Mouse (Mus musculus): ENCODE measurements around the gene Rps8.

DNA sequence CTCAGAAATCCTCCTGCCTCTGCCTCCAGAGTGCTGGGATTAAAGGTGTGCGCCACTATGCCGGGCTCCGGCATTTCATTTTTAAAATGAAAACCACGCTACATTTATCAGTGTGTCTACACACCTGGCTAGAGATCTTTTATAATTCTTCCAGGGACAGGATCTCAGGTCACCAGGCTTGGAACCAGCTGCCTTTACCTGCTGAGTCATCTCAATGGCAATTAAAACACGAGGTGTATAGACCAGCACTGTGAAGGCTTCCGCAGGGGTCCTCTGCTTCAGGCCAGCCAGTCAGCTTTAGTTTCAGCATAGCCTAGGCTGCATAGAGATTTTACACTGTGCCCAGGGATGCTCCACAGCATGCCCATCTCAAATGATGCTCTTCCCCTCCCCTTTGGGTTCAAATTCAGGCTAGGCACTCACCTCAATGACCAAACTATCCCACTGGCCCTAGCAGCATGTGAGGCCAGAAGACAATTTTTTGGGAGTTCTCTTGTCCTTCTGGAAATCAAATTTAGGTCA, 5.8 kb downstream of the Rps8 start:
- TF ChIP-seq CTCF (IDR thresholded peaks at IDR 0.05; ENCODE audit: extremely low read depth, insufficient read depth, insufficient read length, insufficient replicate concordance) (no peak), POLR2A (IDR thresholded peaks at IDR 0.05; ENCODE audit: low read depth, low read length) (no peak)
